Mouse (Mus musculus) neural tube, embryonic 10.5 days (tissue): ENCODE data around the gene Tbc1d4.

ENCODE experiments used
- DNase-seq: peaks from one replicate; pipeline ENCODE4 v3.0.0-alpha.2; 2017; ENCODE audit warnings: low spot score; ENCODE audit errors: extremely low spot score

Gene Tbc1d4

GRCm38 (mm10) chr14:101501868-101502267 lies 107.1 kb downstream of the Tbc1d4 start:
- no peak for DNase-seq

- DNase-seq: no peak
These were observed 107.5 kb downstream of the Tbc1d4 start for GRCm38 (mm10) chr14:101501452-101501851.

- no peak for DNase-seq
These were observed 108.2 kb downstream of the Tbc1d4 start for GRCm38 (mm10) chr14:101500826-101501225.

- DNase-seq: no peak
These were observed 109.2 kb downstream of the Tbc1d4 start for GRCm38 (mm10) chr14:101499838-101500237.

GRCm38 (mm10) chr14:101488264-101488810 lies 120.7 kb downstream of the Tbc1d4 start:
- DNase-seq: no peak

GRCm38 (mm10) chr14:101486550-101486949 lies 122.4 kb downstream of the Tbc1d4 start:
- DNase-seq: no peak

- no peak for DNase-seq
These were observed 125.8 kb downstream of the Tbc1d4 start for GRCm38 (mm10) chr14:101483230-101483629.

- DNase-seq: no peak
These were observed 126.7 kb downstream of the Tbc1d4 start for GRCm38 (mm10) chr14:101482270-101482669.

GRCm38 (mm10) chr14:101481165-101481564 lies 127.8 kb downstream of the Tbc1d4 start:
- DNase-seq: no peak

GRCm38 (mm10) chr14:101480541-101480940 lies 128.4 kb downstream of the Tbc1d4 start:
- DNase-seq: no peak

- DNase-seq: no peak
These were observed 131.2 kb downstream of the Tbc1d4 start for GRCm38 (mm10) chr14:101477827-101478220.

- DNase-seq: peak; percentile 31
These were observed 131.7 kb downstream of the Tbc1d4 start for GRCm38 (mm10) chr14:101477081-101477826.

GRCm38 (mm10) chr14:101469475-101470093 lies 139.4 kb downstream of the Tbc1d4 start:
- DNase-seq: no peak

- no peak for DNase-seq
These were observed 140.8 kb downstream of the Tbc1d4 start for GRCm38 (mm10) chr14:101468143-101468542.

GRCm38 (mm10) chr14:101467532-101467931 lies 141.5 kb downstream of the Tbc1d4 start:
- DNase-seq: no peak

- no peak for DNase-seq
These were observed 142.5 kb downstream of the Tbc1d4 start for GRCm38 (mm10) chr14:101466521-101466920.

- DNase-seq: no peak
These were observed 143.1 kb downstream of the Tbc1d4 start for GRCm38 (mm10) chr14:101465893-101466292.

GRCm38 (mm10) chr14:101460768-101461167 lies 148.2 kb downstream of the Tbc1d4 start:
- DNase-seq: peak; percentile 40

GRCm38 (mm10) chr14:101452915-101453314 lies 156.1 kb downstream of the Tbc1d4 start:
- no peak for DNase-seq

GRCm38 (mm10) chr14:101447857-101448256 lies 161.1 kb downstream of the Tbc1d4 start:
- DNase-seq: no peak

- DNase-seq: no peak
These were observed 163.8 kb downstream of the Tbc1d4 start for GRCm38 (mm10) chr14:101445205-101445604.

- no peak for DNase-seq
These were observed 171.1 kb downstream of the Tbc1d4 start for GRCm38 (mm10) chr14:101437925-101438324.

- no peak for DNase-seq
These were observed 178.5 kb downstream of the Tbc1d4 start for GRCm38 (mm10) chr14:101430536-101430935.
